Mouse (Mus musculus): Measurements from ENCODE around the gene Fas.
A peak's percentile ranks its signal among the peaks of the same experiment; 100 is the strongest.

The Fas gene

DNA sequence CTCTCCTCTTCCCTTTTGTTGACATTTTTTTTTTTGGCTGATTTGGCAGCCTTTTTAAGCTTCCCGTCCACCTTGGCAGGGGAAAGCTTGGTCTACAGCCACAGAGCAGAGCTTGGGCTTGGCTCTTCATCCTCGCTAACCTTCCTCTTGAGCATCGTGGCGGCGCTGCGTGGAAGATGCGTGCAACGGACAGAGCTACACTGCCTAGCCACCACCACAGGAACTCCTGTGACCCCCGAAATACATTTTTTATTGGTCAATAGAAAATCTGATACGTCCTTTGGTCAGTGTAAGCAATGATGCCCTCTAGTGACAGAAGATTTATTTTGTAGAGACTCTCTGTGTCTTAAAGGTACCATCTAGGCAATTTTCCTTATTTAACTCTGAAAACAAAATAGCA lies 6.1 kb upstream of the Fas start:
- DNase-seq: peak; percentile 87

DNA sequence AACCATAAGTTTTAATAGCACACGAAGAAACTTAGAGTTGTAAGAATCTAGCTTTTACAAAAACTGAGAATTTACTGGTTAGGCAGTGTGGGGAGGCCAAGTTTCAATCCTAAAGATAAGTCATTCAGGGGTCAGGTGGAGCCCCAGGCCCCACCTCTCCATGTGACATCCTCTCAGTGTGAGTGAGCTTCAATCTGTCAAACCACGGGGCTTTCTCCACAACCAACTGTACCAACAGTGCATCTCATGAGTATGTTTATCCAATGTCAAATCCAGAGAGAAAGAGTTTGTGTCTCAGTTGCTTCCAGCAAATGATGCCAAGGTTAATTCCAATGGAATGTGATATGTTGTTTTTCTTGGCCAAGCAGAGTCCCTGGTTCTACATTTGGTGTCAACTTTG lies 5.6 kb upstream of the Fas start:
- peak; percentile 88 for DNase-seq

DNA sequence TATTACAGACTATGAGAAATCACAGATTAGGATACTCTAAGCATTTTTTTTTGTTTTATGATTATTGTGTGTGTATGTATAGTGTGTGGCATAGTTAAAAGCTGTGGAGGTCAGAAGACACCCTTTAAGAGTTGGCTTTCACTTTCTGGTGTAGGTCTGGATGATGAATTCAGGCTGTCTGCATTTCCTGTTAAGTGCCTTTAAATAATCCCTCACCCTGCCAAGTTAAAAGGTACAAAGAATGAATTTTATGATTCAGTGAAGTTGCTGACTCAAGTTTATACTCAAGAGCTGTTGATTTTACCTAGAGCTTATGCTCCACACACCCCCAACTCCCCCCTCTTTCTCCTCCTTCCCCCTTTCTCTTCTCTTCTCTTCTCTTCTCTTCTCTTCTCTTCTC lies 3.2 kb upstream of the Fas start:
- DNase-seq: no peak

DNA sequence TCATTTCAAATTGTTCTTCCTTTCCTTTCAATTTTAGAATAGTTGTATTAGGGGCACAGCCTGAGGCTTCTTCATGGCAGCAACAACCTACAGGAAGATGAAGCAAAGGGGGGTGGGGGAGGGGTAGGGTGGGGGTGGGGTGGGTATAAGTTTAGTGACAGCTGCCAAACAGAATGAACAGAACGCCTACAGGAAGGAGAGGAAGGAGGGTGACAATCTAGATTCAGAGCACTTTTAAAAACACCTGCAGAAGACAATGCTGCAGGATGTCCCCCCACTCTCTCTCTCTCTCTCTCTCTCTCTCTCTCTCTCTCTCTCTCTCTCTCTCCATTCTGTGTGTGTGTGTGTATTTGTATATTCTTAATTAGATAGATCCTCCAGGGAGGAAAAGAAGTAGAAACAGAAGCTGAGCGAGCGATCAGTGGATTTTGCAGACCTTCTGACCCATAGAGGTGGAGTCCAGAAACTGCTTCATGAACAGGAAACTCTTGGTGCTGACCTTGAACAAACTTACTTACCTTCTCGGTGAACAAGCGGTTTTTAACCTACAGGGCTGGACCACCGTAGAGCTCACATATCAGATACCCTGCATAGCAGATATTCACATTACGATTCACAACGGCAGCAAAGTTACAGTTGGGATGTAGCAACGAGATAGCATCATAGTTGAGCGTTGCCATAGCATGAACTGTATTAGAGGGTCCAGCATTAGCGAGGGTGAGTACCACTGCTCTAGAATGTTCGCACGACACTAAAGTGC lies 2.6 kb upstream of the Fas start:
- peak; percentile 78 for DNase-seq

DNA sequence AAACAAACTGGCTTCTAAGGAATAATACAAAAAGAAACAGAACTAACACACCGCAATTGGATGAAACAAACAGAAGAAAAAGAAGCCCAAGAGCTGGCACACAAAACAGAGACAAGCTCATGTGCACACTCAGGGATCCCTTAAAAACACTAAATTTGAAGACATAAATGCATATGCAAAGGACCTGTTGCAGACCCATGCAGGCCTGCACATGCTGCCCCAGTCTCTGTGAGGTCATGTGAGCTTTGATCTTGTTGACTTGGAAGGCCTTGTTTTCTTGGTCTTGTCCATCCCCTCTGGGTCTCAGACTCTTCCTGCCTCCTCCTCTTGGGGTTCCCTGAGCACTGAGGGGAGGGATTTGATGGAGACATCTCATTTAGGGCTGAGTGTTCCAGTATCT lies 1.8 kb upstream of the Fas start:
- DNase-seq: peak; percentile 58

DNA sequence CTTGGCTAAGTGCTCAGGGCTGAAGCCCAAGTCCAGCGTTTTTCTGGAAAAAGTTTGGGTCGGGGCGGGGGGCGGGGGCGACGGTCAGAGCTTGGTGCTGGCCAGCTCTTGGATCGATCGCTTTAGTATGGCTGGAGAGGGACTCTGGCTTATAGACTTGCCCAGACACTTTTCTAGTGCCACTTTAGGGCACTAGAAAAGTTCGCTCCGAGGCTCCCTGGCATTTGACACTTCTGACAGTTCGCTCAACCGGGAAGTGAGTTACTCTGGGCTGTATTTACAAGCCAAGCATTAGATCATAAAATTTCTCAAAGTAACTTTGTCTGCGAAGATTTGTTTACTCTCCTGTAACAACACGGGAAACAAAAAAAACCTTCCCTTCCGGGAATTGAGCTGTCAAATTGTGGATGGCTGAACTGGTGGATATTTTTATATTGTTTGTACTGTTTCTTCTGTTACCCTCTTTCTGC lies 441 bp downstream of the Fas start:
- peak; percentile 94 for DNase-seq

DNA sequence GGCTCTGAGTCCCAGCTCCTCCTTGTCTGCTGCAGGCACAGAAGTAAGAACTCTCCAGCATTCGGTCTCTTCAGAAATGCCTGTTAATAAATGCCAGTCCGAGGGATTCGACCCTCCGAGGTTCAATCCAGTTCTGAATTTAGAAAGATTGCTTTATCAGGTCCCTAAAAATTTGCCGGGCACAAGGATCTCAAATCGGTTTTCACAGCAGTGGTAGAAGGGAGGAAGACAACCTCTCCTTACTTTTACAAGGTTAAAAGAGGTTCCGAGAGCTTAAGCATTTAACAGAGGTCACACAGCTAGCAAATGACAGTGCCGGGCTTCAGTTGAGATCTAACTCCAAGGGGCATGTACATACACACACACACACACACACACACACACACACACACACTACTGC lies 913 bp downstream of the Fas start:
- DNase-seq: no peak

DNA sequence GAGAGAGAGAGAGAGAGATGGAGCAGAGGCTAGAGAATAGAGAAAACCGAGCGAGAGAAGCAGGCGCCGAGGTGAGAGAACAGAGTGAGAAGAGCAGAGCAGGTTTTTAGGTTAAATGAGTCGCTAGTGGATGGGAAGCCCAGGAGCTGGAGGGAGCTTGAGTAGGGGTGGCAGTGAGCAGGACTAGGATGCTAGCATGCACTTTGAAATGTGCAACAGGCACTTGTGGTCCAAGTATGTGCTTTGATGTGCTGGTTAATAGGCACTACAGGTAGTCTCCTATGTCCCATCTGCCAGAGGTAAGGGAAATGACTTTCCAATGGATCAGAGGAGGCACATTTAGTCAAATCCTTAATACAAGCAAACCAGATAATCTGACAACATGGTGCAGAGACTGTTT lies 1.5 kb downstream of the Fas start:
- peak; percentile 64 for DNase-seq

DNA sequence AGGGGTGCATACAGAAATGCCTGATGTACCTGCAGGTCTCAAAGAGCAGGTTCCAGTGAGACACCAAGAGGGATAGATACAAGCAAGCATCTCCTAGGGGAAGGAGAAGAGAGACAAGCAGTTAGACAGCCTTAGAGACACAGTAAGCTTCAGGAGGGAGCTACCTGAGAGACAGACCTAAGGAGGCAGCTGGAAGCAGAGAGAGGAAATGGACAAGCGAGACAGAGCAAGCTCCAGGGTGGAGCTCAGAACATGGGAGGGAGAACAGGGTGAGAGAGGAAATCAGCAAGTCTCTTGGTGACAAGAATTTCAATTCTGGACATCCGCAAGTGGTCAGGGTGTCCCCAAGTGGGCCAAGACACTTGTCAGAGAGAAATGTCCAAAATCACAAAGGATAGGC lies 2.2 kb downstream of the Fas start:
- DNase-seq: peak; percentile 80

DNA sequence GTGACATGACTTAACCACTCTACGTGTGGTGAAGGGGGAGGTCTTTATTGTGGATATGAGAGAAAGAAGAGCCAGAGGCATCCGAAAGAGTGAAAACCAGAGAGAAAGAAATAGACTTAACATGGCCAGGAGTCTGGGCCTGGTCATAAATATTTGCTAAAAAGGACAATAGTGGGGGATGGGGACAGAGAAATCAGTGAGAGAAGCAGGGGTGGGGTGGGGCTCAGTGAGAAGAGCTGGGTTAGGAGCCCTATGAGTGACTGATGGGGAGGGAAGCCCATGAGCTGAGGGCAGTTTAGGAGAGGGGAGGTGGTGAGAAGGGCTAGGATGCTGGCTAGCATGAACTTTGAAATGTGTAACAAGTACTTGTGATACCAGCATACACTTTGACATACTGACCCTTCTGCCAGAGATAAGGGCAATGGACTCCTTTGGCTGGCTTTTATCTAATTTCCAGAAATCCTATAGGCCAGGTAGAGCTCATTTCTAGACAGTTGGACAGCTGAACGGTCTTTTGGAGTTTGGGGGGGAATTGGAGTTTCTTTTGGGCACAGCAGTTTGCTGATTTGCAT lies 3.0 kb downstream of the Fas start:
- peak; percentile 52 for DNase-seq

DNA sequence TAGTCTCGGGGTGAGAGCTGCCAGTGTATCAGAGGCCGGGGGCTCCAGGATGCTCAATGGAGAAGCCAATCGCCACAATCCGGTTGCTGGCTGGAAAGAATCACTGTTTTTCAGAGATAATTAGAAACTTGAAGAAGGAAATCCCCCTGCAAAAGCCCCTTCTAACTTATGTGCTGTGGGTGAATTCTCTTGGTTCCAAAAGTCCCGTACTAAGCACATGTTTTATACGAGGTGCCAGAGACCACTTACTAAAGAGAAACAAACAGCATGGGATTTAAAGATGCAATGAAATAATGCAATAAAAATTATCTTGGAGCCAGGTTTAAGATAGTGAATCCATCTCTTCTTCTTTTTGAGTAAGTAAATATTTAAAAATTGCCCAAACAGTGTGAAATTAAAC lies 5.0 kb downstream of the Fas start:
- DNase-seq: no peak

DNA sequence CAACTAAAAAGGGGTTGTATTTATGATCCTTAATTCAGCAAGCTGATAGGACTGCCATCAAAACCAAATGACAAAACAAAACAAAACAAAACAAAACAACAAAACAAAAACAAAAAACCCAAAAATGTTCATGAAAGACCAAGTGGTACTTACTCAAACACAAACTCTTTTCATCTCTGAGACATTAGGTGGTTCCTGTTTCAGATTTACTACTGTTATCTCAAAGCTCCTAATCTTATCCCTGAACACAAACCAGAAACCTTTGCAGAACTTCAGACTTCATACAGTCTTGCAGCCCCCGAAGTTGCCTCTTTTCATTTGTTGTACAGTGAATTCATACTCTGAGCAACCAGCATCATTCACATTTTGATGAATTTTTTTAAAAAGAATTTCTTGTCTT lies 8.1 kb downstream of the Fas start:
- no peak for DNase-seq

DNA sequence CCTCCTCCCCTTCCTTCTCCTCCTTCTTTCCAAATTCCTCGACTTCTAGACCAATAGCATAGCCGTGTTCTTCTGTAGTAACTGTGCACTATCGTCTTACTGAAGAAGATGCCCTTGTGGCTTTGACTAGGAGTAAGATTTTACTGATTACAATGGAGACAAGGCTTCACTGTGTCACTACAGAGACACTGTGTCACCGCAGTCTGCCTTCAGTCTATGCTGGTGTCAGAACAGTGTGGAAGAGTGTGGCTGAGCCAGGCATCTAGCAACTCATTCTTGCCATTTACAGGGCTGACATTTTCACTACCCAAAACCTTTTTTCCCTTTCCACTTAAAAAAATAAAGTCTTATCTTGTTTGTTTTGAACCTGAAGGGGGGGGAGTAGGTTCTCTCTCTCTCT lies 8.8 kb downstream of the Fas start:
- DNase-seq: peak; percentile 33

DNA sequence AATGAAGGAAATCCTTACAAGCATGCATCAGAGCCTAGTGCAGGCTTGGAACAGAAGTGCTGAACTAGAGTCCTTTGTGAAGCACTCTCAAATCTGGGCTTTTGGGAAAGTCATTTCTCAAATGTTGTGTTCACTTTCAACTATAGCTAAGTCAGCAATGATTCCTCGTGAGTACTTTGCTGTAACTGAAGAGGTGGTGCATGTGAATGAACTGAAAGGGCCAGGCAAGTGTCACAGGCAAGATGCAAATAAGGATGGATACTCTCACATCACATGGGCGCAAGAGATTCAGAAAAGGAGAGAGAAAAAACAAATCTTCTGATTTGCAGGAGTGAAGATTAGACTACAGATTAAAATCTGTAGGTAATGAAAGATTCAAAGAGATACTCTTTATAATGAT lies 10.0 kb downstream of the Fas start:
- DNase-seq: peak; percentile 37

DNA sequence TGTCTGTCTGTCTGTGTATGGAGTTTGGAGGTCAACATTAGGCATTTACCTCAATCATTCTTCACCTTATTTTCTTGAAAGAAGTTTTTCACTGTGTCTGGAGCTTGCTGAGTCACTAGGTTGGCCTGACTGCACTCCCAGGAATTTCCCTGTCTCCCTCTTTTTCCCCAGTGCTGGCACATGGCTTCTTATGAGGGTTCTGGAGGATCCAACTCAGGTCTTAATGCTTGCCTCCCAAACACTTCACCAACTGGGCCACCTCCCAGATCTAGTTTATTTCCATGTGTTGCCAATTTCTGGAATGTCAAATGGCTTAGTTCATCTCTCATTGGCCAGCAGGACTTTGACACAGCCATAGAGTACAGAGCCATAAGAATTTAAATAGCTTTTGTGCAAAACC lies 14.5 kb downstream of the Fas start:
- DNase-seq: peak; percentile 33

DNA sequence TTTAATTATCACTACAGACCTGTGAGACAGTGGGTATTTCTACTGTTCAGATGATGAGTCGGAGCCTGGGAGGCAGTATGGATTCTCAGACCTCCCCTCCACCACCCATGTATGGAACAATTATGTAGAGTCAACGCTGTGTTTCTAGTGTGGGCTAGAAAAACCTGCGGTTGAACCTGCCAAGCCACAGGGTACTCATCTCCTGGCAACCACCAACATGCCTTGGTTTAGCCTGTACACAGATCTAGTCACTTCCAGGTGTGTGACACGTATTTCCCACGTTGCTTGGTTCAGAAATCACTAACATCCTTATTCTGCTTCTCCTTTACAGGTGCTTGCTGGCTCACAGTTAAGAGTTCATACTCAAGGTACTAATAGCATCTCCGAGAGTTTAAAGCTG lies 16.3 kb downstream of the Fas start:
- peak; percentile 64 for DNase-seq

DNA sequence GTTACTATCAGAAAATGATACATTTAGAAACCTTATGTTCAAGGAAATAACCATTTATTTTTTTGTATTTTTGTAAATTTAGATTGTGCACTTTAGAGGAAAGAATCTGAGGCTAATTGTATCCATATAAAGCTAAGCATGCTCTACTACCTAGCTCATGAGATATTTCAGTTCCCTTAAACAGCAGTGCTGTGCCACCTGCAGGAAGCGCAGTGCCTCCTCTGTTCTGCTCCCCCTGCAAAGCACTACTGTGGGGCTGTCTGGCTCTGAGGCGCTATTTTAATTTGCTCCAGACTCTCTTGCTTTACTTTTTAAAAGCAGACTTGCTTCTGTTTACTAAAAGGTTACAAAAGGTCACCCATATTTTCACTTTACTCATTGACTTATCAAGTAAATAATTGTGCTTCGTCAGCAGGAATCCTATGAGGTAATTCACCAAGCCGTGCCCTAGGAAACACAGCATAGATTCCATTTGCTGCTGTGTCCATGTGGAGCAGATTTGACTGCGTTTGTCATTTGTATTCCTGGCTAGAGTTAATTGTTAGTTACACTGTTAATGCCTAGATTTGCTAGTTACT lies 21.8 kb downstream of the Fas start:
- peak; percentile 42 for DNase-seq

DNA sequence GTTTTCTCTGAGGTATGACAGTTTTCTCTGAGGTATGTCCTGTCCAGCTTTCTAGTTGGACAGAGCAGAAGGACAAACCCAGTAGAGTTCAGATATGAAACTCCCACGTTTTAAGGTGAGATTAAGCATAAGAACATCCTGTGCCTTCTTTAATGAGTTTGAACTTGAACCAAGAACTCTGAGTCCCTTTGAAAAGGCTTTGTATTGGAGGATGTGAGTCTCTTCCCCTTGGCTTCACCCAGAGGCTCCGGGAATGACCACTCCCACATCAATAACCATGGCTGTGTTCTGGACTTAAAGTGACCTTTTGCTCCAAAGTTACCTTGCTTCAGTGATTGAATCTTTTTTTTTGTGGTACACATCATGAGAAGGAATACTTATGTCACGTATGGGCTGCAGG lies 37.6 kb downstream of the Fas start:
- peak; percentile 94 for DNase-seq

DNA sequence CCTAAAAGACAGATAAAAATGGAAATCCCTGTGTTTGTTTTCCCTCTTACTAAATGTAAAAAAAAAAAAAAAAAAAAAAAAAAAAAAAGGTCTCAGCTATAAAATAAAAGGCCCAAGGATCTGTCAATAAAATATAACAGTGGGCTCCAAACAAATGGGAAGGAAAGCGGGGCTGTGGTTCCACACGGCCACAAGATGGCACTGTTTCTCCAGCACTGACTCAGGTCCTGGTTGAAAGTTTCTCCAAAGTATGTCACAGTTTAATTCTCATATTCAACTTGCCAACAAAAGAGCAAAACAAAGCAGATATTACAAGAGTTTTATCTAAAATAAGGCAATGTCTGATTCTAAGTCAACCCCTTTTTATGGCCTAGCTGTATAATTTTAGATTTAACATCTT lies 43.8 kb downstream of the Fas start:
- DNase-seq: peak; percentile 92

DNA sequence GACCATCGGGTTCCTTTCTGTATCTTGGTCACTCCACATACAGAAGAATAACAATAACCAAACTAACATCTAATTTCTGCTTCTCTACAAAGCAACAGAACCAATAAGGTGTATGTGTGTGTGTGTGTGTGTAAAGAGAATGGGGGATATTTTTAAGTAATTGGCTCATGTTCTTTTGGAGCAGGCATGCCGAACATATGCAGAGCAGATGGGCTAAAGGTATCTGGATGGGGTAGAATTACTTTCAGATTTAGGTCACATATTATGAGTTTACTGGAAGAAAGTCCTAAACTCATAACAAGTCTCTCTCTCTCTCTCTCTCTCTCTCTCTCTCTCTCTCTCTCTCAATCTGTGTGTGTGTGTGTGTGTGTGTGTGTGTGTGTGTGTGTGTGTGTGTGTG lies 54.2 kb downstream of the Fas start:
- DNase-seq: no peak

DNA sequence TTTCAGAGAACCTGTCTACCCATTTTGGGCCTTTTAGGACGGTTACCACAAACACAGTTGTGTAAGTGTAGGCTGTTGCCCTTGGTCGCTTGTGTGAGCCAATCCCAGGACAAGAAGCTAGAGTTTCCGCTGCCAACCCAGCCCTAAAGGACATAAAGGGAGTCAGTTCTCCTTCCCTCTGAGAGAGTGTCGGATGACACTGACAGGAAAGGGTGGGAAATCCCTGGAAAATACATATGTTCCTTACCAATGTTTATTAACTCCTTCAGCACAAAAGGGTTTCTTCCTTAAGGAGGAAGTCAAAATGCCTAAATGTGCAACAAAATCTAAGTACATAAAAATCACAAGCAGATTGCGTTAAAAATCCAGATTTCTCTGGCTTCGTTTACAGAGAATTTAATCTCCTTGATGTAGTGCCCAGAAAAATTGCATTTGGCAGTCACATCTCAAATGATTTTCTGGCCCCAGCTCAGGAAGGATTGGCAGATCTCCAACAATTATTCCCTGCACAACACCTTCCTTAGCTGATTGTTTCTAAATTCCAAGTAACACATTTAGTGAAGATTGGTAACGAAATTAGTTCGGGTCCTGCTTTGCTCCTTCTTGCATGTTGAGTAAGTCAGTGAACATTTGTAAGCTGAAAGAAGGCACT lies 55.3 kb downstream of the Fas start:
- peak; percentile 93 for DNase-seq

DNA sequence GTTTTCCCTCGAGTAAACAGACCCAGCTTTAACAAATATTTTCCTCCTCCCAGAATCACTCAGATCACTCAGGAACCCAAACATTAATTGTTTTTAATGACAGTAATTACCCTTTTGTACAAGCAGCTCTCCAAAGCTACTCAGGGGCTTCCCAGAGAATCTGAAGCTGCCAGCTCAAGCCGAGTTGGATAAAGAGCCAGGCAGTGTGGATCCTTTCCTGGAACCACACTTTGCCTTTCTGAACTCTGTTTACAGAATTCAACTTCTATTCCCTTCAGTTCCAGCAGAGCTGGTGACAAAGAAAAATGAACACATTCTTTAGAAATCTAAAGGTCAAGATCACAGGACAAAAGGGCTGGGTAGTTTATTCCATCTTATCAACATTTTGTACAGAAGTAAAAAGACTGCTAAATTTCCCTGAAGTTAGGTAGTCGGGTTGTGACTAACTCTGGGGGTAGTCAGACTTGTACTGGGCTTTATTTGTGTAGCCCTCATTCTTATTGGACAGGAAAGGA lies 62.9 kb downstream of the Fas start:
- no peak for DNase-seq

DNA sequence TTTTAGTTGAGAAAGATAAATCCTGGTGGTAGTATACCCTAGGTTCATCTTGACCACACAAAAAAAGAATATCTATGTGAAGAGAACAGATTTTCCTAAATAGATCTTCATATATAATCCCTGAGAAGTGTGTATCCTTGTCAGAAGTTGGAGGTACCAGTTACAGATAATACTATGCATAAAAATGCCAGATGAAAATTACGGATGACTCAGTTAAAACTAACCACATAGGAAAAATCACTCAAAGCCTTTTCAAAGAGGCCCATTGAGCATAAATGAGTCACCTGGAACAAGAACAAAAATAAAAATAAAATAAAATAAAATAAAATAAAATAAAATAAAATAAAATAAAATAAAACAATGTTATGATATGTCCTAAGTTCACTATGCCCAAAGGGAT lies 72.2 kb downstream of the Fas start:
- DNase-seq: no peak

DNA sequence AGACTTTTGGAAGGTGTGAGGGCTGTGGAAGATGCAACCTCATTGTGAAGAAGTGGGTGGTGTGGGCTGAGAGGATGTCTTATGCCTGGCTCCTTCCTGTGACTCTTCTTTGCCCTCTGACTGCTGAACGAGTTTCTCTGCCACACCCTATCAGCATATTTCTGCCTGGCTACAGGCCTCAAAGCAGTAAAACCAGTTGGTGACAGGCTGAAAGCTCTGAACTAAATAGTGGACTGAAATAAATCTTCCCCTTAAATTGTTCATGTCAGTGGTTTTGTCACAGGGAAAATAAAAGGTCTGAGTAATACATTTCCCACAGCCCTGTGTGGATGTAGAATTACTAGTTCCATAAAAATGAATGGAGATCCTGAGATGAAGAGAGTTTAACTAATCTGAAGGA lies 79.1 kb downstream of the Fas start:
- DNase-seq: no peak
